Mouse (Mus musculus) bone marrow, adult 2 months (tissue): ENCODE measurements around the gene Dhx29. TPM values are rescaled to one million over a fixed set of nuclear protein-coding genes. Genes with fewer than 3 reads are reported as not detected.

Experiments used
- H3K27ac ChIP-seq: fragments of 200-500 bp; 2 replicates; pipeline ENCODE4 v1.5.1; 2012; ENCODE audit warnings: low read depth, mild to moderate bottlenecking, control low read depth, inconsistent platforms, low read length; ENCODE audit not compliant: control insufficient read depth, poor library complexity, insufficient read depth
- H3K4me1 ChIP-seq: fragments of 200-500 bp; 2 replicates; pipeline ENCODE4 v1.6.1; 2011; ENCODE audit warnings: low read length; ENCODE audit not compliant: control insufficient read depth, insufficient read depth
- H3K4me3 ChIP-seq: fragments of 200-500 bp; replicated peaks from 2 replicates; pipeline ENCODE3; 2011; ENCODE audit warnings: mild to moderate bottlenecking, low read depth, low read length, control low read depth; ENCODE audit not compliant: control insufficient read depth
- CTCF ChIP-seq: fragments of 200-500 bp; IDR thresholded peaks from 2 replicates; pipeline ENCODE4 v1.5.1; 2011; ENCODE audit warnings: low read length, control low read depth; ENCODE audit not compliant: control insufficient read depth, insufficient read depth
- POLR2A ChIP-seq: fragments of 200-500 bp; IDR thresholded peaks from 2 replicates; pipeline ENCODE4 v1.6.1; 2011; ENCODE audit warnings: low read depth, mild to moderate bottlenecking, control low read depth, low read length, borderline replicate concordance; ENCODE audit not compliant: control insufficient read depth
- WGBS: fragments of 180-500 bp; shearing (Covaris S2); methylation state at CpG from one replicate; pipeline ENCODE4 v1.1.7; 2018; 5-methylcytosine and 5-hydroxymethylcytosine counted together
- polyA plus RNA-seq: library from polyadenylated mRNA; stranded (reverse); fragments of >200 nt; gene quantifications from 2 replicates; pipeline ENCODE4 v1.2.4, GENCODE M21; 2011; ENCODE audit warnings: low replicate concordance; ENCODE audit not compliant: missing spikeins, insufficient read depth, insufficient read length

The Dhx29 gene
- 8.9 and 11.0 TPM in 2 replicates for polyA plus RNA-seq

DNA sequence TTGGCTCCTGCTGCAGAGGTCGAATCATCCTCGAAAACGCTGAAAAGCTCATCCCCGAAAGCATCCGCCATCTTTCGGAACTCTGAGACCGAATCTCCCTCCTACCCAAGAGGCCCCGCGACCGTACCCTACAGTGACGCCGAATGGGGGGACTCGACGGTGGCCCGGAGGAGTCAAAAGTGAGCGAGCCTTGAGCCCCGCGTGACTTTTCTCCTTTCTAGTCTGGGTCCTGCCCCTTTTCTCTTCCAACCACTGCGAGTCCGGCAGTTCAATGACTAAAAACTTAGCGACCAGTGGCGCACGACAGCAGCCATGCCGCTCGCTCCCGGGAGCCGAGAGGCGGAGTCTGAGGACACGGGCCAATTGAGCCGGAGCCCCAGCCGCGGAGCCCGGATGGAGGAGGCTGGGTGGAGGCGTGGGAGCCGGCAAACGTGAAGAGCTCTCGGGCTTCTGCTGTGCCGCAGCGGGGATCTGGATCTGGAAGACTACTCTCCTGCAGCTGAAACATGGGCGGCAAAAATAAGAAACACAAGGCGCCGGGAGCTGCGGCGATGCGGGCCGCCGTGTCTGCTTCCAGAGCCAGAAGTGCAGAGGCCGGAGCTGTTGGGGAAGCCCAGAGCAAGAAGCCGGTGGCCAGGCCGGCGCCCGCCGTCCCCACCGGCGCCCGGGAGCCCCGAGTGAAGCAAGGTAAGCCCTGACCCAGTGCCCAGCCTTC lies at the start of gene Dhx29, which contains the start of gene Mtrex:
Dhx29 (plus strand) TSS at position 168 of the 715 bp plus-strand sequence.
Mtrex (minus strand) TSS at position 112 of the 715 bp plus-strand sequence.
- peak within 1 kb of the TSS; percentile 83 for H3K4me3 ChIP-seq
- H3K4me1 ChIP-seq, result no peaks in the 10 kb centered on the region; the same call in 1 of the 2 replicates
- under 1% methylated on average over 57 of the region's 57 CpGs for WGBS
- TF ChIP-seq POLR2A, result no peak
- TF ChIP-seq CTCF, result no peak
- H3K27ac ChIP-seq, result peak within 1 kb of the TSS; percentile 87

DNA sequence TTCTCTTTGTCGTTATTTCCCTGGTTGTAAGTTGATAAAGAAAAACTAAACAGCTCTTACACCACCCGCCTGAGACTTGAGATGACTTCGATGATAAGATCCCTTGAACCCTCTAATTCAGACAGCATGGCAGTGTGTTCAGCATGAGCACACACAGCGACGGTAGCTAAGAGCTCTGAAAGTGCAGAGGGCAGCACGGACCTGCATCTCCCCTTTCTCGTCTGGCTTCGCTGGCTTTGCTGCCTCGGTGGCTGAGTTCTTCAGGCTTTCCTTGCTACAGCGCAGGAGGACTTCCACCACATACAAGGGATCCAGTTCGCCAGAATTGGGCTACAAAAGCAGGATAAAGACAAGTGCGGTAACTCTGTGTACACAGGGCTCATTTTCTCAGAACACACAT lies 40.0 kb upstream of the Dhx29 start:
- TF ChIP-seq CTCF, result no peak
- no peak for TF ChIP-seq POLR2A
- 92% methylated on average over 12 of the region's 12 CpGs for WGBS
- Histone ChIP-seq H3K4me1 (no peaks in the 10 kb centered on the region), H3K4me3 (no peak overlapping the region), H3K27ac (no peak overlapping the region)

DNA sequence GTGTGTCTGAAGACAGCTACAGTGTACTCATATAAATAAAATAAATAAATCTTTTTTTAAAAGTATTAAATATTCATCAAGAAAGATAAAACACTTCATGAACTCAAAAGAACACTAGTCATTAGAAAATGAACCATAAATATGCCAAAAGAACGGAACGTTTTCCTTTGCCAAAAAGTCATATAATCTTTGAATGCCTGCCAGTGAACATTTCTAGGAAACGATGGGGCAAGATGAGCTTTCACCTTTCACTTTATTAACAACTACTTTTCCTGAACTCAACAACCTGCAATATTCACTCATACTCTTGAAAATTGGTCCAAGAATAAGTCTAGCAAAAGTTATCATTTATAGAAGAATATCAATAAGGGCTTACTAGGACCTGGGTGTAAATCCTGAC lies 25.1 kb upstream of the Dhx29 start:
- 87% methylated on average over 3 of the region's 3 CpGs for WGBS
- H3K4me1 ChIP-seq, result no peaks in the 10 kb centered on the region
- no peak for TF ChIP-seq POLR2A
- no peak for TF ChIP-seq CTCF
- no peak overlapping the region for H3K4me3 ChIP-seq
- H3K27ac ChIP-seq, result no peak overlapping the region

DNA sequence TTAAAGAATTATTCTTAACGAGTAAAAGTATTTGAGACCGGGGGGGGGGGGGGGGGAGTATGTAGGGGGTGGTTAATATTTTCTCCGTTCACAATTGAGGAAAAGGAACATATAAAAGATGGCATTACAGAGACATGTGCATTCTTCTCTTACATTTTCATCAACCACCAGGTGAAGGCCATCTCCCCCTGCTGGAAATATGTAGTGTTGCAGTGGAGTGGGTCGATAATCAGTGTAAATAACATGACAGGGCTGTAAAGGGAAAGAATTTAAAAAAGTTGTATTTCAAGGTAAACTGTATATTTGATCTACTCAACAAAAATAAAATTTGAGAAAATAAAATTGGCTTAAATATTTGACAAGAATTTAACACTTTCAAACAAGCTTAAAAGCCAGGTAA lies 17.6 kb upstream of the Dhx29 start:
- TF ChIP-seq CTCF (peak; percentile 29; the same call in 1 of the 2 replicates), POLR2A (no peak)
- Histone ChIP-seq H3K4me3 (no peak overlapping the region), H3K4me1 (no peaks in the 10 kb centered on the region), H3K27ac (no peak overlapping the region)
- WGBS, result 49% methylated on average over 4 of the region's 4 CpGs

DNA sequence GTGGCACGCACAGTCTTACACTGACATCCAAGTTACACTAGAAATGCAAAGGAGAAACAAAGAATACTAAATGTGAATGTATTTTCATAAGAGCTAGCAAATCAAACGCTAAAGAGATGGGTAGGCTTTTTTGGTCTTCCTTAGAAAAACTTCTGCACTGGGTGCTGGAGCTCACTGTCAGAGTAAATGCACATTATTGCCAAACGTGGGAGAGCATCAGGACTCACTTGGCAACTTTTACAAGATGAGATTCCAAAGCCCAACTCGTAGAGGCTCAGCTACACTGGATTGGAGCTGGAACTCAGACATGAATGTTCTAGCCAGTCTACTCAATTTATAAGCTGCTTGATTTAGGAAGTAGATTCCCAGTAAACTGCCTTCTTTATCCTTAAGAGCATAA lies 16.8 kb upstream of the Dhx29 start:
- H3K4me3 ChIP-seq, result no peak overlapping the region
- no peak overlapping the region for H3K27ac ChIP-seq
- no peak for TF ChIP-seq POLR2A
- no peak for TF ChIP-seq CTCF
- WGBS, result 88% methylated on average over 4 of the region's 4 CpGs
- no peaks in the 10 kb centered on the region for H3K4me1 ChIP-seq

DNA sequence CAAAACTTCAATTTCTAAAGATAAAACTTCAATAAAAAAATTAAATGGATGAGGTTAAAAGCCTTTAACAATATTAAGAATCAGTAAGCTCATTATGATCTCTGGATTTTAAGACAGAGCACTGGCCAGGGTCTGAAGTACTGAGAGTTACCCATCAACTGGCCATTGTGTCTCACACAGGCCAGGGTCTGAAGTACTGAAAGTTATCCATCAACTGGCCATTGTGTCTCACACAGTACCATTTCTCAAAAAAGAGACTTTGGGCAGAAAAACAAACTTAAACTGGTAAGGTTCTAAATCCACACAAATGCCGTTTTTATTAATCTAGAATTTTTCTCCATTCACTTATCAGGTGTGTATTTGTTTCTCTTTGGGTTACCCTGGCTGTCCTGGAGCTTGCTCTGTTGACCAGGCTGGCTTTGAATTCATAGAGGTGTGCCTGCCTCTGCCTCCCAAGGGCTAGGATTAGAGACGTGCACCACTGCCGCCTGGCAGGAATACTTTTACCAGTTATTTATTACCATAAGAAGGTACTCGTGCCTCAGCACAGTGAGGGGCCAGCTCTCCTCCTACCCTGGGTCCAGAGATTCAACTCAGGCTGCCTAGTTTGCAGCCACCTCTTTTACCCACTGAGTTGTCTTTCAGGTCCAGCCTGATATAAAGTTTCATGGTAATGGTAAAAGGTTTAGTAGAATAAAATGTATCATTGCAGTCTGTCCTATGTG lies 8.0 kb upstream of the Dhx29 start:
- 90% methylated on average over 4 of the region's 4 CpGs for WGBS
- no peak overlapping the region for H3K27ac ChIP-seq
- H3K4me1 ChIP-seq, result no peaks in the 10 kb centered on the region; the same call in 1 of the 2 replicates
- no peak overlapping the region for H3K4me3 ChIP-seq
- TF ChIP-seq POLR2A, result no peak
- TF ChIP-seq CTCF, result no peak

DNA sequence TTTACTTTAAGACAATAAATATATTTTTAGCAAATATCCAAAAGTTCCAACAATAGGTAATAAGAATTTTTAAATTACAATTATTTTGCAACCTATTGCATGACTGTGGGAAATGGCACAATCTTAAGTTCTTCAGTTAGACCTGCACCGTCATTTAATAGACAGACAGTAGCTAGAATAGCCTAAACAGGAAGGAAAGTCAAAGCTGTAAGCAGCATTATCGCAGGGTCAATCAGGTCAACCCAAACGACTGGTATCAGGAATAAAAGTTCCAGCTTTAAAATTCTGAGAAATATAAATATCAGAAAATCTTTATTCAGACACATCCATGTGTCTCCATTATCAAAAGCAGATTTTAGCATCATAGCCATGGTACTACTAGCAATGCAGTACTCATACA lies 6.3 kb upstream of the Dhx29 start:
- TF ChIP-seq CTCF, result no peak
- no peak for TF ChIP-seq POLR2A
- 45% methylated on average over 3 of the region's 3 CpGs for WGBS

DNA sequence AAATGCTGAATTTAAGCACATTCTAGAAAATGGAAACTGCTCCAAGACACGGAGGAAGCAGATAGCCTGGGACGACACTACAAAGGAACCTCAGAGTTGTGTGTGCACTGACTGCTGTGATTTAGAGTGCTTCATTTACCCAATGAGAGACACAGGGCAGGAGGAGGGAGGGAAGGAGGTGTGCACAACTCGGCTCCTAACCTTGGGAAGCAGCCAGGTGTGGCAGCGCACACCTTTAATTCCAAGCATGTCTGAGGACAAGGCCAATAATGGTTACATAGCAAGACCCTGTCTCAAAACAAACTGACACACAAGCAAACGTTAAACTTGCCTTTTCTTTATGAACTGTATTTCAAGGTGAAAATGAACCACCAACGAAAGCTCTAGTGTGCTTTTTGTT lies 2.0 kb upstream of the Dhx29 start:
- WGBS, result 64% methylated on average over 6 of the region's 6 CpGs
- TF ChIP-seq CTCF (no peak), POLR2A (no peak)

More for the DNA sequence above, 6.3 kb upstream of the Dhx29 start:
- no peak overlapping the region for H3K4me3 ChIP-seq
- H3K4me1 ChIP-seq, result no peaks in the 10 kb centered on the region; the same call in 1 of the 2 replicates
- H3K27ac ChIP-seq, result no peak overlapping the region

More for the DNA sequence above, 2.0 kb upstream of the Dhx29 start:
- no peak overlapping the region for H3K4me3 ChIP-seq
- H3K27ac ChIP-seq, result no peak overlapping the region
- no peaks in the 10 kb centered on the region; the same call in 1 of the 2 replicates for H3K4me1 ChIP-seq
